Mouse (Mus musculus): ENCODE results near the gene Scn5a.

Gene Scn5a

DNA sequence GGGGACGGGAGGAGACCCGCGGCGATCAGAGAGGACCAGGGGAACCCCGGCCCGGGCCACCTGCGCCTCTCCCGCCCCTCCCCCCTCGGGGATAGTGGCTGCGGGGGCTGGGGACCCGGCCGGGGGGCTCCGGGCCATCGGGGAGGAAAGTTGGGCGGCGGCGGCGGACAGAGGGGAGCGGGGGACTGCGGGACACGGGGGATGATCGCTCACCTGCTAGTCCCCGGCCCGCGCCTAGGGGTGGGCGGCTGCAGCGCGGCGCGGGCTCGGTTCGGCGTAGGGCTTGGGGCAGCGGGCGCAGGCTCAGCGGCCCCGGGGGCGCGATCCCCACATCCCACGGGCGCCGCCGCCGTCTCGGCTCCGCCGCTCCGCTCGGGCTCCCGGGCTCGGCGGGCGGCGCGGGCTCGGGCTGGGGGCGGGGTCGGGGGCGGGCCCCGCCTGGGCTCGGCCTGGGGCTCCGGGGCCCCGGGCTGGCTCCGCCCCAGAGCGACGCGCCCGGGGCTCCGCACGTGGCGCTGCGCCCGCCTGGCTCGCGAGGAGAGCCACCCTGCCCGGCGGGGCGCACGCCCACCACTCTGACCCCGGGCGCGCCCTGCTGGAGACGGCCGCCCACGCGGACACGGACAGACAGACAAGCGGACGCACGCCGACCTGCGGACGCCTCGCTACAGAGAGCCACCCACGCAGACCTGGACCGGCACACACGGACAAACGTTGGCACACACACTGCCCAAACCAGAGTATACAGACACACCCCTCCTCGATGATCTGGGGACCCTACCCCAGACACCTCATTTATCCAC lies at the start of gene Scn5a:
Gene Scn5a, minus strand, starts transcription at position 381 of the 803 bp plus-strand sequence.
- peak; percentile 55 for DNase-seq (ENCODE audit: low read depth)

- DNase-seq (ENCODE audit: low read depth), result no peak
Observed at GRCm38 (mm10) chr9:119627227-119627626, 48.4 kb upstream of the Scn5a start.

- DNase-seq (ENCODE audit: low read depth), result no peak
Observed at GRCm38 (mm10) chr9:119624151-119624550, 45.3 kb upstream of the Scn5a start.

- no peak for DNase-seq (ENCODE audit: low read depth)
Observed at GRCm38 (mm10) chr9:119614798-119615197, 36.0 kb upstream of the Scn5a start.

- DNase-seq (ENCODE audit: low read depth), result no peak
Observed at GRCm38 (mm10) chr9:119610563-119611166, 31.8 kb upstream of the Scn5a start.

- DNase-seq (ENCODE audit: low read depth), result no peak
Observed at GRCm38 (mm10) chr9:119606906-119607305, 28.1 kb upstream of the Scn5a start.

DNA sequence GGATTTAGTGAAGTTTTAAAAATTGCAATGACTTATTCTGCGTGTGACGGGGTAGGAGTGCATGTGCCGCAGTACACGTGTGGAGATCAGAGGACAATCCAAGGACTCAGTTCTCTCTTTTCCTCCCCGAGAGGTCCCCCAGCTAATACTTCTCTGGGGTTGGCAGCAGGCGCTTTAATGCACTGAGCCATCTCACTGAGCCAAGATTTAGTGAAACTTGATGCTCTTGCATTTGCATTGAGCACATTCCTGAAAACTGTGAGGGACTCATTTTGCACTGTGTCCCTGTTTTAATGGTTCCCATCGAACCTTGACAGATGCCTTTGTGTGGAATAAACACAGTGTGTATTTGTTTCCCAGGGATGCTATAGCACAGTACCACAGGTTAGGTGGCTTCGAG lies 25.8 kb upstream of the Scn5a start:
- DNase-seq (ENCODE audit: low read depth), result no peak

GRCm38 (mm10) chr9:119598501-119598900 lies 19.7 kb upstream of the Scn5a start:
- DNase-seq (ENCODE audit: low read depth), result no peak

DNA sequence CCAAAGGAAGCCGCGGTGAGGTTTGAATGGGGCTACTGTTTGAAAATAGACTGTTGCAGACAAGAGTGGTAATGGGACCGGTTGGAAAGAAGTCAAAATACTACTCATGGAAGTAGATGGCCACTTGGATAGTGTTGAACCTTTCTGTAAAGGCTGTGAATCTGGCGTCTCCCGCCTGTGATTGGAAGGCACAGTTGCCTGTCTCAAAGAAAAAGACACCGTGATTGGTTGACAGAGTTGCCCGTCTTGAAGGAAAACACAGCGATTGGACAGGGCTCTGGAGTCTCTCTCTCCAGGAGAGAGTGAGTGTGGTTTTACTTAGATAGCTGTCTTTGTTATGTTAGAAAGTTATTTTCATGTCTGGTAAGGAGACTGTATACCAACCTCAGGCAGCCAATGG lies 18.5 kb upstream of the Scn5a start:
- DNase-seq (ENCODE audit: low read depth), result no peak

- no peak for DNase-seq (ENCODE audit: low read depth)
Observed at GRCm38 (mm10) chr9:119589592-119589991, 10.8 kb upstream of the Scn5a start.

DNA sequence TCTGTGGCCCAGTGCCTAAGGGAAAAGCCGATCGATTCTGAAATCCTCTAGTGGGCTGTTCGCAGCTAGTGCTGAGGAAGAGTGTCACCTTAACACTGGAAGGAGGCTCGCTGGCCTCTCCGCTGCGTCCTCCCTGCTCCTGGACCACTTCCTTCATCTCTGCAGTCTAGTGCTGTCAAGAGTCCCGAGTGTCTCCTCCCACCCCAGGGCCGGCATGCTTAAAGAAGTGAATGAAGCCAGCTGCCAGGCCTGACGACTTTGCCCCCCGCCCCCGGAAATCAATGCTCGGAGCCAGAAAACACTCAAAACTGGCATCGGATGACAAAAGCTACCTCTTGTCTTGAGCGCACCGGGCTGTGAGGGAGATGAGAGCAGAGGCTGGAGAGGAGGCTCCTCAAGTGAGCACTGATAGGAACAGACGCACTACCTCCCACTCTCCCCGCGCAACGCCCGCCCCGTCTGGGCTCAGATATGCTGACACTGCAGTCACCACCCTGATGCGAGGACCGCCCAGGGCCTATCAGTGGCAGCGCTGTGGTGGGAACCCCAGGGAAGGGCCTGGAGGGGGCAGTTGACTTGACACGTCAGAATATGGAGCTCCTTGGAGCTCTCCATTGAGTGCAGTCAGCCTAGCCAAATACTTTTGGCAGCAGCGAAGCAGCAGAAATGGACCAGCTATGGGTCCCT lies 10.1 kb upstream of the Scn5a start:
- no peak for DNase-seq (ENCODE audit: low read depth)

- peak; percentile 78 for DNase-seq (ENCODE audit: low read depth)
Observed at GRCm38 (mm10) chr9:119580668-119581067, 1.9 kb upstream of the Scn5a start.

GRCm38 (mm10) chr9:119580187-119580586 lies 1.4 kb upstream of the Scn5a start:
- DNase-seq (ENCODE audit: low read depth), result no peak

GRCm38 (mm10) chr9:119578311-119578635 lies 543 bp downstream of the Scn5a start:
- no peak for DNase-seq (ENCODE audit: low read depth)

- no peak for DNase-seq (ENCODE audit: low read depth)
Observed at GRCm38 (mm10) chr9:119576977-119577376, 1.8 kb downstream of the Scn5a start.

- peak; percentile 25 for DNase-seq (ENCODE audit: low read depth)
Observed at GRCm38 (mm10) chr9:119575732-119576131, 3.1 kb downstream of the Scn5a start.

- DNase-seq (ENCODE audit: low read depth), result no peak
Observed at GRCm38 (mm10) chr9:119574366-119574765, 4.5 kb downstream of the Scn5a start.

DNA sequence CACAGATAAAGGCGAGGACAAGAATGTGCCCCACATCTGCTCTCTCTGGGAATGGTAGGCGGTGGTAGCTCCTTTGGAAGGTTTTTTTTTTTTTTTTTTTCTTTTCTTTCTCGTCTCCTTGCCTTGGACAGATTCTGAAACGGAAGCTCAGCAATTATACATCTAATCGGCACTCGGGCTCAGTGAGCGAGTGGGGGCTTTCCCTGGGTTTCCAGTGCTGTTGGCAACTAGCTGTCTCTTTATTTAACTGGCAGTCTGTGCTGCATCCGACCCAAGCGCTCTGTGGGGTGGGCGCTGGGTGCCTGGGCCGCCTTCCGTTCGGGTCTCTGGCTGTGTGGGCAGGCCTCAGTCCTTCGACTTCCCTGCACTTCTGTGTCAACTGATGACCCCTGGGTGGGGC lies 5.8 kb downstream of the Scn5a start:
- no peak for DNase-seq (ENCODE audit: low read depth)

DNA sequence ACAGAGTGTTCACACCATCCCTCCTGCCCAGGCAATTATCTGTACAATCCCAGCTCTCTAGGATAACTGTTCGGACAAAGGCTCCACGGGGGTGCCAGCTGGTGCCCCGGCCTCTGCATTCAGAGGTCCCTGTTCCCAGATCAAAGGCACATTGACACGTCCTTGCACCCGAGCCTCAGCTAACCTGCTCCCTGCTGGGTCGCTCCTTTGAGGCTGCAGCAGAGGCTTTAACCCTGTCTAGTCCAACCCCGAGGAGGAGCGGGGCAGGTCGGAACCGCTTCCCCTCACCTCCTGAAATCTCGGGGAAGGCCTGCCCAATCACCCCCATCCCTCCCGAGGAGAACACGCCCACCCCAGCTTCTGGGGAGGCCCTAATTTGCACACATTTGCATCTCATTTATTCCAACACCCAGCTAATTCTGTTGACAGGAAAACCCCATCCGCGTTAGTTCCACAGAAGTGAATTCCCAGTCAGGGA lies 7.4 kb downstream of the Scn5a start:
- no peak for DNase-seq (ENCODE audit: low read depth)

DNA sequence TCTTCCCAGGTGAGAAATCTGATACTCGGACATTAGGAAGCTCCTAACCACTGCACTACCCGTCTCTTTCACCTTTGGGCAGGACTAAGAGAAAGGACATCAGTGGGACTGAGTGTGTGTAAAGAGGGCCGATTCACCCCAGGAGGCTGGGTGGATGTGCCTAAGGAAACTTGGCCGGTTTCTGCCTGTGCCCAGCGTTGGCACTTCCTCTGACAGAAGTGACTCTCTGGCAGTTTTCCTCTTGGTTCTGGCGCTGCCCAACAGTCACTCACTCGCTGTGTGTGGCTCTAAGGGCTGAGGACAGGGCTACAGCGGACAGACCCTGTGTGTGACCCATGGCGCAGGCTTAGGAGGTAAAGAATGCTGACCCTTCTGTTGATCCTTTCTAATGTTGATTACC lies 8.2 kb downstream of the Scn5a start:
- no peak for DNase-seq (ENCODE audit: low read depth)

- no peak for DNase-seq (ENCODE audit: low read depth)
Observed at GRCm38 (mm10) chr9:119568732-119569131, 10.1 kb downstream of the Scn5a start.

- no peak for DNase-seq (ENCODE audit: low read depth)
Observed at GRCm38 (mm10) chr9:119567800-119568199, 11.0 kb downstream of the Scn5a start.

DNA sequence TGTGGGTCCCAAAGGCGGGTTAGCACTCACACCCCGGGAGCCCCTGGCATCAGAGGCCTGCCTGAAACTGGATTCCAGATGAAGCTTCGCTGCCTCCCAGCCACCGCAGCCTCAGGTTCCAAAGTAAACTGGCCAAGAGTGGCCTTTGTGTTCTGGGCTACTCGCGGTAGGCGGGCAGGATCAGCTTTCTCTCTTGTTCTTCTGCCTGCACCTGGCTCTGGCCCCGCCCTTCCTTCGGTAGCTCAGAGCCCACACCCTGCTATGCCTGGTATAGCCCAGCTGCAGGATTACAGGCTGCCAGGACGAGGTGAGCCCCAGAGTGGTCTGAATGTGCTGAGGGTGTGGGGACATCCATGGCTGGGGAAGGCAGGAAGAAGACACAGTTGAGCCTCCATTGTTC lies 12.6 kb downstream of the Scn5a start:
- DNase-seq (ENCODE audit: low read depth), result no peak
